Mouse (Mus musculus) ovary, adult 18-20 months (tissue): ENCODE measurements around the gene Dst.

Experiments used
- DNase-seq: peaks from one replicate; pipeline ENCODE4 v3.0.0; 2022; ENCODE audit warnings: low spot score, mixed read lengths

Dst gene

DNA sequence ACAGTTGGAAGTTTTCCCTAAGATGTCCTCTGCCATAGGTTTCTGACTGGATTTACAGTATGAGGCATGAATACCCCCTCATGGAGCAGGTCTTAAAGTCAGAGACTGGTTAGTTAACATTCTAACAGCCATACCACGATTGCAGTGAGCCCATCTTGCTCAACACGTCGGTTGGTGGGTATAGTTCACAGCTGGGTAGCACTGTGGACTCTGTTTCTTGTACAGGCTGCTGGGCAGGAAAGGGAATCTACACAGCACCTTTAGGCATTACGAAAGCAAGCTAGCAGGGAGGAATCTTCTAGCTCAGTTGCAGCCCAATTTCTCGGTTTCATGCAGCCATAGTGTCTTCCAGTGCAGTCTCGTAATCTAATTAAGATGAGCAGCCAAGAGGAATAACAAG lies 69.8 kb downstream of the Dst start:
- no peak for DNase-seq

DNA sequence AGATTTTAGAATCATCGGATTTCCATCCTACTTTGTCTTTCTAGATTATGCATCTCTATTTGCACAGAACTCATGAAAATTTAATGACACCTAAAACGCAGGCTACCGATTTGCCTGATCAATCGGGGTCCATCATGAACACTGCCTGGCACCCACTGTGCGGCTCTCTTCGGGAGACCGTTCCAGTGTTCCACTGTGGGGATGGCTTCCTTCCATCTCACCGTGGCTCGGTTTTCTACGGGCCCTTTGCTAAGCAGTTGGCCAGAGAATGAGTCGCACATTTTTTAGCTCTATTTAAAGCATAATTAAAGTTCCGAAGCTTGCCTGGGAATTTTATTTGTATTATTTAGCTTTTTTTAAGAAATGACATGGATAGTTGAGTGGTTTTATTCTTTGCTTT lies 72.4 kb downstream of the Dst start:
- no peak for DNase-seq

DNA sequence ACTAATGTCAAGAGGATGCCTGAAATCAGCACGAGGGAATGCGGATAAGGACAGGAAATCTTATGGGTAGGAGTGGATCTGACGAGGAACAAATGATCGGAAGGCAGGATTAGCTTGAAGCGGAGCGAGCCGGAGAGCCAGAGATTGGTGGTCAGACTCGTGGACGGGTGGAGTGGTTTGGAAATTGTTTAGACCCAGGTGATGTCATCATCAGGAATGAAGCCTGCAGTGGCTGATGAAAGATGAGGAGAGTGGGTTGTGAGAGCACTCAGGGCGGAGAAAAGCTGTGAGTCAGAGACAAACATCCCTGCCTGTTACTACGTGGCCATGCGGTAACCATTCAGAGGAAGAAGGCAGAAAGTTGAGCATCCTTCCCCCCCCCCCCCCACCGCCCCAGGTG lies 81.6 kb downstream of the Dst start:
- no peak for DNase-seq

DNA sequence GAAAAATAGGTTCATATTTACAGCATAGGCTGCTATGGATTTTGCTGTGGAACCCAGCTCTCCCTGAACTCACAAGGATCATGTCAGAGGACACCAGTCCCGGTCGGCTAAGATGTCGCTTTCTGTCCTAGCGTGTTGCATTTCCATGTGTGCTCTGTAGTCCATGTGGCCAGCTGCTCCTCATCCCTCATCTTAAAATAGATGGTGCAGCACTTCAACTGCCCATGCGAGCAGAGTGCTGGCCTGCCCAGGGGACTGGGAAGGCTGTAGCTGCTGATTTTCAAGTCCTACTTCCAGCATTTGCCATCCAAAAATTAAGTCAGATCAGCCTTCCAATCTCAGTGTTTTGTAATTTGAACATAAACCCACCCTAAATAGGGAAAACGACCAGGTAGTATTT lies 83.0 kb downstream of the Dst start:
- no peak for DNase-seq

DNA sequence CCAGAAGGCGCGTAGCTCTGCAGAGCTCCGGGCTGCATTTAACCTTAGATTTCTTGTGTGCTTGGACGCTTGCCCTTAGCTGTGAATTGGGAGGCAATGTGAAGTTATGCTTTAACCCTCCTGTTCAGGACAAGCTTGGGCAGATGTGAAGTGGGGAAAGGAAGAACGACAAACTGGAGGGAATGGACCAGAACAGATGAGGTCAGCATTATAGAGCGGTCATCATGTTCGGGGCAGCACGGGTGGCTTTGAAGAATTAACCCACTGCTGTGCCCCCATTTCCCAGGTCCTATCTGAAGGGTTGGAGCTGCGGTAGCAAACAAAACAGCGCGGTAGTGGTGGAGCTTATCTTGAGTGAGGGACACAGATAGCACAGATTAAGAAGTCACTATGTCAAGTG lies 84.8 kb downstream of the Dst start:
- DNase-seq = no peak

DNA sequence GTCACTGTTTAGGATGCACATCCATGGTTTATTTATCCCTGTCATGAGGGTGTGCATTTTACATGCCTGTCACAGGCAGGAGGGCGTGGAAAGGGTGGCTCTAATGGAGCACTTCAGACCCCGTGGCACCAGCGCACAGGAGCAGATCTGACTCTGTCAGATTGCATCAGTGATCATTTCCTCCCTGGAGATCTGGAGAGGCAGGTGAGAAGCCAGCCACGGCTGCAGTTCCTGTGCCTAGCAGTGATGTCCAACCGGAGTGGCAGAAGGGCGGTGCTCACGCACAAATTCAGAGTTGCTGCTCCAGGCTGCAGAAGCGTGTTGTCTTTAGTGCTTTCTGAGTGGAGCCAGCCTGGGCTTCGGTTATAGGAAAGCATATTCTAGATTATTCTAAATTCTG lies 86.2 kb downstream of the Dst start:
- DNase-seq = no peak

DNA sequence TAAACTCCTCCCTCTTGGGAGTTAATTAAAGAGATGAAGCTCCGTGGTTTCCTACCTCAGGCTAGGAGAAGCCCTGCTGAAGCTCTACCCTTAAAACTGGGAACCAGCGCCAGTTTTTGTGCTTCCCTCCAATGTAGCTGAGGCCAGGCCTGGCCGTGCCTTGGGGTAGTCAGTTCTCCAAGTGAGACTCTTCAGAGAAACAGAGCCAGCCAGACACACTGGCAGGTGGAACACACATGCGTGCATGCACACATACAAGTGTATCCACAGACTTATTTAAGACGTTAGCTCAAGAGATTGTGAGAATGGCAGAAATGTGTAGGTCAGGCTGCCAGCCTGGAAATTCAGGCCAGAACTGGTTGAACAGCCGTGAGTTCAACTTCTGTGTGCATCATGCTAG lies 87.4 kb downstream of the Dst start:
- DNase-seq = no peak

DNA sequence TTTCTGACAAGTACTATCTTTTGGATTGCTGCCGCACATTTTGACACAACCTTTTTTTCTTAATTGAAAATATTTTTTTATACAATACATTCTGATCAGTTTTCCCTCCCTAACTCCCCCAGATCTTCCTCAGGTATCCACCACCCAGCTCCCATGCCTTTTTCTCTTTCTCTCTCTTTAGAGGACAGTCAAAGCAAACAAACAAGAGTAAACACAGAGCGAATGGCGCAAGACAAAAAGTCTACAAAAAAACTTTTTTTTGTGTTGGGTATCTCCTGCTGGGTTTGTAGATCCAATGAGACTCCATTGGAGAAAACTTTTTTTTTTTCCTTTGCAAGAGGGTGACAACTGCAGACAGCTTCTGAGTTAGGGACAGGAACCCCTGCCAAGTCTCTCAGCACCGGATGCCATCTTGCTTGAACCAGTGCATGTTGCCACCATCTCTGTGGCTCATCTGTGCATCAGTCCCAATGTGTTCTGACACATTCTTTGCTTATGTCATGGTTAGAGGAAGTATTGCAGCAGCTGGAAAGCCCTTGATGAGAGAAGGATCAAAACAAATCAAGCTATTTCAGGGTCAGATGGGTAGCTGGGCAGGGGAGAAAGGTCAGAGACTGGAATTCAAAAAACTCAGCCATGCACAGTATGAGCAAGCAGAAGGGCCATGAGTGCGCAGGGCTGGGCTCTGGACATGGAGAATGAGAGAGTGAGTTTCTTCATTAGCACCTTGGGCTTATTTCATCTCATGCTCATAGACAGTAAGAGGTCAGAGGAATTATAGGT lies 88.3 kb downstream of the Dst start:
- DNase-seq = no peak

DNA sequence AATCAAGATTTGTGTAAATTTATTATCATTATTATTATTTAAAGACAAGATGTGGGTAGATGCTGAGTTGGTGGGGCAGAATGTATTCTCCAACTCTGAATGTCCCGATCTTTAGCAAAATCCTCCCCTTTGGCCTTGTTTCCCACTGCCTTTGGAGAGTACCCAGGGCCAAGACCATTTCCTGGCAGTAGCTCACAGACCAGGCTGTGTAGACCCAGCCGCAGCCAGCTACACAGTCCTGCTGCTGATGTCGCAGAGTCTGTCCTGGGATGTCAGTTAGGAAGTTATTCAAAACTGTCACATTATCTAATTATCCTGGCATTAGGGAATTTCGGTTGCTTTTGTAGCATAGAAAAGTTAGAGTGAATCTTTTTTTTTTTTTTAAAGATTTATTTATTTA lies 94.3 kb downstream of the Dst start:
- no peak for DNase-seq

DNA sequence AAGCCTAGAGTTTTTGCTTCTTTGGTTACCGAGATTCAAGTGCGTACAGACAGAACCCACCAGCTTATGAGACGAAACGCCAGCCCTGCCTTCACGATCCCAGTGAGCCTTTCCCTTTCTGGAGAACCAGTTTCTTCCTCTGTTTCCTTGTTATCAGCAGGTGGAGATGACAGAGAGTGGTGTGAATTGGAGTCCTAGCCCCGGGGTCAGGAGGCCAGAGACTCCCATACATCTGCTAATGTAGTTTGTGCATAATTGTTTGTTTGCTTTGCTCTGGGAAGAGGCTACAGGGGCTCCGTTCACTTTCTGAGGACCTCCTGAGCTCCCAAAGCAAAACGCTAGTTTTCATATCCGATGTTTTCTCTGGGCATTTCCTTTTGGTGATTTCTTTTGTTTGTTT lies 94.9 kb downstream of the Dst start:
- no peak for DNase-seq

DNA sequence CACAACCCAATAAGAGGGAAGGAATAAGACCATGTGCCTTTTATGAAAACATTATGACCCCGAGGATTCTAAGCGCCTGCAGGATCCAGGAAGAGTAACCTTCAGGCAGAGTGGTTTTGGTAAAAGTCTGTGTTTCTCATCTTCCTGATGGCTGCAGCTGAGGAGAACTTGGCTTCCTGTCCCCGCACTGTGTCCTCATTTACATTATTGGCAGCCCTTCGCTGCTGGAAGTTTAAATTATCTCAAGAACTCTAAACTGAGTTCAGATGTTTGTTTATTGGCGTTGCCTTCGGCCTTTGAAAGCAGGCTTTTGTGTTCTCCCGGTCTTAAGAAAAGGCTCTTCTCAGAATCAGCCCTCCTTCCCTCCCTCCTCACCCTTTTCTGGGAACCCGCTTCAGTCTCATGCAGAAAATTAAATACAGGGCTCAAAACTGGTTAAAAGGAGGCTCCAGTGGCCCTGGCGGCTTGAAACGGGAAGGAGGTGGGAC lies 97.3 kb downstream of the Dst start:
- DNase-seq = no peak

DNA sequence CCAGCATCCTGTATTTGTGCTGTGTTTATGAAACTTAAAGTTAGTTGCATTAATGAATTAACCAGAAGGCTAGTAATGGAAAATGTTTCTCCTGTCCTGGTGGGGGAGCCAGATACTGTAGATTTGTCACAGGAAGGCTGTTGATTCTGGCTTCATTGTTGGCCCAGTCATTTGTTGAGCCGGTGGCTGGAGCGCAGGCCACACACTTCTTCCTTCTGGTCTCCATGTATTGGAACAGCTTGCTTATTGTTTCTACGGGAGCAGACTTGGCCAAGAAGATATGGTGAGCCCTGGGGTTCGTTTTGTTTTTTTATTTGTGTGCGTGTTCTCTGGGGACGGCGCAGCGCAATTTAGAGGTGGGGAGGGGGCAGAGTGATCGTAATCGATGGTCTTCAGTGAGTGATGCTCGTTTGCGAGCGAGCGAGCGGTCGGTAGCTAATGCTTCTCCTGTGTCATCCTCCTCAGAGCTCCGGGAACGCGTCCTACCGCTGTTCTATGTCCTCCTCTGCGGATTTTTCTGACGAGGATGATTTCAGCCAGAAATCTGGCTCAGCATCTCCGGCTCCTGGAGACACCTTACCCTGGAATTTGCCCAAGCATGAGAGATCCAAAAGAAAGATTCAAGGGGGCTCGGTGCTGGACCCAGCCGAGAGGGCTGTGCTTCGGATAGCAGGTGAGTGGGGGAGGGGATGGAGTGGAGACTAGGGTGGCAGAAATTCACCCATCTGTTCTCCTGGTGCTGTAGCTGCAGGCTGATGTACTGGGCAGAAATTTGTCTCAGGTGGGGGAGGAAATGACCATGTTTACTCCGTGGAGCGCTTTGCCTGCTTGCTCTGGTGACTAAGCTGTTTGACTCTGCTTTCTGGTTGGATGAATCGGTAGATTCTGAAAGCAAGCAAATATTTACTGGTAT lies 98.0 kb downstream of the Dst start:
- DNase-seq = peak; percentile 52

DNA sequence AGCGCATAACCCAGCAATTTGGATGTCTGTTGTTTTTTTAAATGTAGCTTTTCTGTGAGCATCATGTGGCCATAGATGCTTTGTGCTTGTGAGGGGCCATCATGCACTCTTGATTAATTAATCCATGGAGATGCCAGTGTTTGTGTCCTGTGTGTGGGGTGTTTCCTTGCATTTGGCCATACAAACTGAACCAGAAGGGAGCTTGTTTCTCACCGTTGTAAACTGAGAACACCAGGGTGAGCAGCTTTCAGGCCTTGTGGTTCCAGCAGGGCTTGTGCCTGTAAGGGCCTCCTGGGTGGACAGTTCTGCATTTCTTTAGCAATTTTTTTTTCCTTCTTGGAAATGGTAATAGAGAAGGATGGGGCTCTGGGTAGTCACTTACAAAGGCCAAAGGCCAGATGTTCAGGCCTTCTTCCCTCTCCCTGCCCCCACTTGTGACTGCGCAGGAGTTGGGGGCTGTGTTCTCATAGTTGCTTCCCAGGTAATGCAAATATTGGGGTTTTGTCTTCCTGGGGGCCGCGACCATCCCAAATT lies 98.9 kb downstream of the Dst start:
- DNase-seq = no peak

DNA sequence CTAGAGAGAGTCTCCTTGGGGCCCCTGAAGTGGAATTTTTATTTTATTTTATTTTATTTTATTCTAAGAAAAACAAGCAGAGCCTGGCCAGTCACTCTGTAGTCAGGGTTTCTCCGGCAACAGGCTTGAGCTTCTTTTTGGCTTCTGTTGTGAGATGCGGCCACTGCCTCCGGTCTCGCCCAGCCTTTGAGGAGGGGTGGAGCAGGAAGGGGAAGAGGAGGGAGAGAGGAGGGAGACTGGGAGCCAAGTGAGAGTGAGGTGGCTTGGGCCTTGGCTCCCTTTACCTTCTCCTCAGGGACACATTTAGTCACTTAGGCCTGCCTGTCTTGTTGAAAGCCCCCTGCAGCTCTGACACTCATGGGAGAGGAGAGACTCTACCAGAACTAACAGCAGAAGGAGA lies 99.4 kb downstream of the Dst start:
- DNase-seq = no peak

DNA sequence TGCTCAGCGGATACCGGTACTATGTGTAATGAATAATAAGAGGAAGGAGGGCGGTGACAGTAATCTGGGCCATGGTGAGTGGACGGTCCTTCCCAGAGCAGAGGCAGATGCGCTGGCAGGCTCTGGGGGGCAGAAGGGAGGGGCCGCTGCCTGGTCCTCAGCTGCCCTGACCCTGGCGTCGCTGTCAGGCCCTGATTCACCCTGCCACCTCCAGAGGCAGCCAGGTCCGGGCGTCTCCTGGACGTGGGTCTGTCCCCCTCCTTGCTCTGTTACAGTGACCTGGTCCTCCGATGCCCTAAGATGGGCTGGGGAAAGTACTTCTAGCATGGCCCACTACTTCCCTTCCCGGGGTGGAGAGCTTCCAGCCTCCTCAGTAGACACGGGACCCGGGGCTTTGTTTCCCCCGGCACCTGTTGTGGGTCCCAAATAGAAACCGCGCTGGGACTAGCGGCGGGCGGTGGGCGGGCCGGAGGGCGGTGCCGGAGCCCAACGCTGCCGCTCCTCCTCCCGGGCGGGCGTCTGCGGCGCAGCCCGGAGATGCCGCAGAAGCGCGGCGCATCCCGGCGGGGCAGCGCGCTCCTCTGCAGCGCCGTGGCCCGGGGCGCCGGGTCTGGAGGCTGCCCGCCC lies 103.1 kb downstream of the Dst start:
- DNase-seq = peak; percentile 57

DNA sequence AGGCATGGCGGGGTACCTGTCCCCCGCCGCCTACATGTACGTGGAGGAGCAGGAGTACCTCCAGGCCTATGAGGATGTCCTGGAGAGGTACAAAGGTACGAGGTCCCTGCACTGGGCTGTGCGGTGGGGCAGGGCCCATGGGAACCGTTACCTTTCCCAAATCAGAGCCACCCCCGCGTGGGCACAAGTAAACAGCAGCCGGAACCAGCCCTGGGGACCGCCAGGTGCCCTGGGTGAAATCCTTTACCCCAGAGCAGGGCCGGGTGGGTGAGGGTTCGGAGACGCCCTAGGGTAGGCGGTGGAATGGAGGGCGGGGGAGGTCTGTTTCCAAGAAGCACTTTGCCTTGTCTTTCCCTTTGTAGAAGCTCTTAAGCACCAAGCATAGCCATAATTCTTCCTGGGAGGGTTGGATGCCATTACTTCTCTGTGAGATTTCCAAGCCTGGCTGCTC lies 103.8 kb downstream of the Dst start:
- no peak for DNase-seq

DNA sequence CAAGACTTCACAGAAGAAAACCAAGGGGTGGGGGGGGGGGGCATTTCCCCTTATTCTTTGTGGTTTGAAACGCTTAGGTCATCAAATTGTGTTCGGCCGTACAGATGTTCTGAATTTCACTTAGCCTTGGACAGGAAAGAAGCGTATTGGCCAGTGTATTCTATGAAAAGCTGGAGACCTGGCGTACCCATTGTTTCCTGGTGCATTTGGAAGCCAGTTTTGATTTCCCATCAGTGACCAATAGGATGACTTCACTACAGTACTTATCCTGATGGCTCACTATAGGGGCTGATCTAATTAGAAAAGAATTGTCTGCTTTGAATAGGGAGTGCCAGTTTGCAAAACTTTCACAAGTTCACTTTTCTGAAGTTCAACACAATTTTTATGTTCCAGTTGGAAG lies 105.5 kb downstream of the Dst start:
- DNase-seq = no peak

DNA sequence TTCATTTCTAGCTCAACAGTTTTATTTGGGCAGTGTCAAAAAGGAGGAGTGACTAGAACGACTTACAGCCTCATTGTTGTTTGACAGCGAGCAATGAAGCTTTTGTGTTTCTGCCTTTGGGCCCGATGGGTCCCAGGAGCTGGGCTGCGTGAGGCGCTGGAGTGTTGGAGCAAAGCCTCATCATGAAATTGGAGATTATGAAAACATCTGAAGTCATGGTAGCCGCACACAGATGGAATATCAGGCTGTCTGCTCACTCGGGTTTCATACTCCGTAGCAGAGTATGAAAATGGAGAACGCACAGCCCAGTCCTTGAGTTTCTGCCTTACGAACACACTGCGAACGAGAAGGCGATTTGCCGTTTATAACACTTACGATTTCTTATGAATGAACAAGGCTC lies 108.8 kb downstream of the Dst start:
- no peak for DNase-seq

DNA sequence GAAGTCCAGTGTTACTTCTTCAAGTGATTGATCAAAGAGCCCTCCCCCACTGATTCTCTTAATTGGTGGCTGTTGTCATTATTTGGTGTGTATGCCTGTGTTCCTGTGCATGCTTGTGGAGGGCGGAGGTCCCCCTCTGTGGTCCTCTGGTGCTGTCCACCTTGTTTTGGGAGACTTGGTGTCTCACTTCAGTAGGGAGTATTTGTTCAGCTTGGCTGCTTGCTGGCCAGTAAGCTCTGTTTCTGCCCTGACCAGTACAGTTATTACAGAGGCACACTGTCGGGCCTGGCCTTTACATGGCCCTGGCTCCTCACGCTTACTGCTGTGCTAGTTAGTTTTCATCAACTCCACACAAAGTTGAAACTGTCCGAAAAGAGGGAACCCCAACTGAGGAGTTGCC lies 109.3 kb downstream of the Dst start:
- DNase-seq = no peak

DNA sequence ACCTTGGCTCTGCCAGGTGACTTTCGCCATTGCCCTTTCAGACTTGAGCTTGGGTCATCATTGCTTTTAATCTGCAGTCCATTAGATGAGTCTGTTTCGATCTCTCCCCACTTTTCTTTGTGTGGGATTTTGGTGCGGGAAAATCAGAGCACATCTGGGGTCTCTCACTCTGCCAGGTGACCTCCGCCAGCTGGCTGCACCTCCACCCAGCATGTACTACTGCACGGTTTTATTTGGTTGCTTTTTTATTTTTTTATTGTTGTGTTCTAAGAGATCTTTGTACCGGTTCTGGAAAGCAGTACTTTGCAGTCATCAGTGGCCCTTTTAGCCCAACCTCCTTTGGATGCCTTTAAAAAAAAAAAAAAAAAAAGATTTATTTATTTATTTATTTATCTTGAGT lies 112.6 kb downstream of the Dst start:
- DNase-seq = no peak

DNA sequence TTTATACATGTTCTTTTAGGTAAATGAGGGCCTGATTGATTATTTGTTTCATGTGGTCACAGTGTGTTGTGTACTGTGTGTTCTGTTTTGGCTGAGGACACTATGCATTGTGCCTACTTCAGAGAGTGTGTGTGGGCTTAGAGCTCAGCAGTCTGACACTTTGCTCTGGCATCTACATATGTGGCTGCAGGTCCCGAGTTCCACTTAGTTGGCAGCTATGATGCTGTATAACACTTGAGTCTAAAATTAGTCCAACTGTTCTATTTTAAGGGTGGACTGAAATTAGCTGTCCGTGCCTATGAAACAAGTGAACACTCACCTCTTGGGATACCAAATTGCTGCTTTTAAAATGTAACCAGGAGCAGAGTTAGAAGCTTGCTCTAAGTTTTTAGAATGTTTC lies 113.5 kb downstream of the Dst start:
- DNase-seq = no peak

DNA sequence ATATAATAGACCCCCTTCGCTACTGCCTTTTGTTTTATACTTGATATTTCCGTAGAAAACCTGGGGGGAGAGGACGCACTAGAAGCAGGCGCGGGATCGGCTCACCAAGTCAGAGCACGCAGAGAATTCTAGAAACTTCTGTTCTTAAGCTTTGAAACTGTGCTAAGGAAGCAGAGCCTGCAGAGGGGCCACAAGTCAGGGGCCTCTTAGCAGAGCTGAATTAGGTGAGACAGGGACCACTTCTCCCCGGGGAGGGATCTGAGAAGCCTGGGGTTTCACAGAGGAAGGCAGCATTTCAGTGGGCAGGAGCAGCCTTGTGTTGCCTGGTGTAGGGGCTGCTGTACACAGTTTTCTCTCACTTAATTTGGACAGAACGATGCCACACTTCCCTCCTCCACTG lies 115.1 kb downstream of the Dst start:
- no peak for DNase-seq

DNA sequence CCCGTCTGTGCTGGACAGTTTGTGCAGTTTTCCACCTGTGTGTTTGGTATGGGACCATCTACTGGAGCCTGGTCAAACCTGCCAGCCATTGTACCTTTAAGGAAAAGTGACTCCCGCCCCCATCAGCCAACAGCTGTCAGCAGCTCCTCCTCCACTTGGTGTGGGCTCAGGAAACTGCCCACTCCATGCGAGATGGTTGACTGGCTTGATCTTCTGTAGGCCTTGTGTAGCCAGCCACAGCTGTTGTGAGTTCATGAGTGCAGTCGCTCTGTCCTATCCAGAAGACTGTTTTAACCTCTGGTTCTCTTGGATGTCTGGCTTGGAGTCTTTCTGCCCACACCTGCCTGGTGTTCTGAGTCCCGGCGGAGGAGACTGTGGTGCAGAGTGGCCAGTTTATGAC lies 117.9 kb downstream of the Dst start:
- no peak for DNase-seq
